Mouse (Mus musculus) CH12.LX (cell line): ENCODE measurements around the gene Wwtr1. TPM values are rescaled to one million over a fixed set of nuclear protein-coding genes. Genes with fewer than 3 reads are reported as not detected.

Source experiments
- DNase-seq: peaks from one replicate; pipeline ENCODE4 v3.0.0-alpha.2; 2013; ENCODE audit errors: extremely low read depth
- H3K27ac ChIP-seq: 2 replicates; pipeline ENCODE4 v1.5.1; 2012; ENCODE audit warnings: low read depth, mild to moderate bottlenecking, control low read depth, moderate library complexity; ENCODE audit not compliant: insufficient read depth
- H3K27me3 ChIP-seq: replicated peaks from 2 replicates; pipeline ENCODE3; 2012; ENCODE audit warnings: inconsistent platforms
- H3K36me3 ChIP-seq, 2 experiments: replicated peaks in 1 of 2; 2 replicates each; pipeline versions ENCODE3 to v1.6.1; 2012; ENCODE audit warnings: inconsistent platforms in 1 of 2, low read length in 1 of 2, mild to moderate bottlenecking in 1 of 2, mixed read lengths in 1 of 2, moderate library complexity in 1 of 2; ENCODE audit not compliant: control insufficient read depth in 1 of 2, insufficient read depth in 1 of 2
- H3K4me1 ChIP-seq, 2 experiments: 2 replicates each; pipeline ENCODE4 v1.6.1; 2012; ENCODE audit warnings: inconsistent platforms in 1 of 2, moderate library complexity in 1 of 2; ENCODE audit not compliant: insufficient read depth in 2 of 2, control insufficient read depth in 1 of 2
- H3K4me2 ChIP-seq: 2 replicates; pipeline ENCODE4 v1.6.1; 2012; ENCODE audit warnings: low read depth, mild to moderate bottlenecking, control low read depth; ENCODE audit not compliant: poor library complexity, insufficient read depth, severe bottlenecking
- H3K4me3 ChIP-seq, 3 experiments: fragments of 150-350 bp in 1 of 3; sonication (generic) in 1 of 3; replicated peaks in 1 of 3; 2 replicates each; pipeline versions ENCODE3 to v1.5.1; 2011 to 2012; ENCODE audit warnings: low read depth in 2 of 3, low read length in 2 of 3, mild to moderate bottlenecking in 2 of 3, moderate library complexity in 2 of 3, control low read depth in 1 of 3, improper control_type of control experiment in 1 of 3, inconsistent platforms in 1 of 3, mixed read lengths in 1 of 3; ENCODE audit not compliant: poor library complexity in 1 of 3
- H3K79me2 ChIP-seq: replicated peaks from 2 replicates; pipeline ENCODE4 v1.6.1; 2012; ENCODE audit warnings: mild to moderate bottlenecking, moderate library complexity; ENCODE audit not compliant: control insufficient read depth, poor library complexity, insufficient read depth, severe bottlenecking; ENCODE audit errors: extremely low read depth
- H3K9ac ChIP-seq: 2 replicates; pipeline ENCODE4 v1.6.1; 2012; ENCODE audit warnings: low read depth, mild to moderate bottlenecking, control low read depth, moderate library complexity; ENCODE audit not compliant: insufficient read depth
- H3K9me3 ChIP-seq: replicated peaks from 2 replicates; pipeline ENCODE3; 2012; ENCODE audit warnings: low read length, inconsistent platforms, mixed read lengths
- CHD1 ChIP-seq: IDR thresholded peaks from 2 replicates; pipeline ENCODE4 v1.6.1; 2012; ENCODE audit warnings: low read depth, low read length, improper control_type of control experiment, inconsistent platforms
- CHD2 ChIP-seq: IDR thresholded peaks from 2 replicates; pipeline ENCODE4 v1.6.1; 2011; ENCODE audit warnings: low read length, improper control_type of control experiment
- ETS1 ChIP-seq: conservative IDR thresholded peaks from 2 replicates; pipeline ENCODE4 v1.6.1; 2012; ENCODE audit warnings: low read depth, mild to moderate bottlenecking, inconsistent platforms, low read length, improper control_type of control experiment, moderate library complexity
- GABPA ChIP-seq: IDR thresholded peaks from 2 replicates; pipeline ENCODE4 v1.6.1; 2012; ENCODE audit warnings: low read depth, low read length, improper control_type of control experiment, inconsistent platforms; ENCODE audit not compliant: insufficient replicate concordance
- MAFK ChIP-seq: IDR thresholded peaks from 2 replicates; pipeline ENCODE4 v1.6.1; 2011; ENCODE audit warnings: low read length, improper control_type of control experiment; ENCODE audit not compliant: insufficient replicate concordance
- MAX ChIP-seq: IDR thresholded peaks from 2 replicates; pipeline ENCODE4 v1.6.1; 2011; ENCODE audit warnings: low read length, improper control_type of control experiment
- MEF2A ChIP-seq: IDR thresholded peaks from 2 replicates; pipeline ENCODE4 v1.6.1; 2014; ENCODE audit warnings: low read depth, mild to moderate bottlenecking, inconsistent platforms, low read length, improper control_type of control experiment, borderline replicate concordance
- MXI1 ChIP-seq: IDR thresholded peaks from 2 replicates; pipeline ENCODE4 v1.6.1; 2011; ENCODE audit warnings: mild to moderate bottlenecking, low read depth, low read length, improper control_type of control experiment
- NELFE ChIP-seq: IDR thresholded peaks from 2 replicates; pipeline ENCODE4 v1.6.1; 2011; ENCODE audit warnings: low read depth, low read length, improper control_type of control experiment
- PAX5 ChIP-seq: IDR thresholded peaks from 2 replicates; pipeline ENCODE4 v1.6.1; 2012; ENCODE audit warnings: low read length, inconsistent platforms, mixed read lengths
- RAD21 ChIP-seq: IDR thresholded peaks from 2 replicates; pipeline ENCODE4 v1.6.1; 2011; ENCODE audit warnings: low read depth, mild to moderate bottlenecking, low read length, improper control_type of control experiment, moderate library complexity
- RCOR1 ChIP-seq: conservative IDR thresholded peaks from 2 replicates; pipeline ENCODE4 v1.6.1; 2012; ENCODE audit warnings: low read depth, mild to moderate bottlenecking, inconsistent platforms, low read length, improper control_type of control experiment
- SMC3 ChIP-seq: IDR thresholded peaks from 2 replicates; pipeline ENCODE4 v1.6.1; 2011; ENCODE audit warnings: low read depth, low read length, improper control_type of control experiment
- TCF12 ChIP-seq: IDR thresholded peaks from 2 replicates; pipeline ENCODE4 v1.6.1; 2014; ENCODE audit warnings: low read depth, mild to moderate bottlenecking, inconsistent platforms, low read length, improper control_type of control experiment
- USF1 ChIP-seq: IDR thresholded peaks from 2 replicates; pipeline ENCODE4 v1.6.1; 2014; ENCODE audit warnings: low read depth, mild to moderate bottlenecking, inconsistent platforms, low read length, improper control_type of control experiment
- USF2 ChIP-seq: conservative IDR thresholded peaks from 2 replicates; pipeline ENCODE4 v1.6.1; 2011; ENCODE audit warnings: low read depth, low read length, improper control_type of control experiment
- ZKSCAN1 ChIP-seq: IDR thresholded peaks from 2 replicates; pipeline ENCODE4 v1.6.1; 2012; ENCODE audit warnings: low read depth, inconsistent platforms, low read length, improper control_type of control experiment, borderline replicate concordance
- dilution Hi-C: fragments of 300-500 bp; cut with MboI; formaldehyde crosslinking; loops from 2 replicates; pipeline ENCODE4 v1.14.3; 2020; ENCODE audit warnings: low sequenced_read_pairs; ENCODE audit not compliant: extremely low pct_unique_long_range_greater_than_20kb, extremely low pct_ligation_motif_present
- in situ Hi-C: fragments of 300-500 bp; cut with MboI; formaldehyde crosslinking; loops from 3 replicates; pipeline ENCODE4 v1.14.3; 2019; ENCODE audit warnings: low sequenced_read_pairs, low pct_ligation_motif_present, low pct_unique_long_range_greater_than_20kb, mixed read lengths
- polyA plus RNA-seq: library from polyadenylated mRNA; unstranded; fragments of >175 nt; gene quantifications from 2 replicates; pipeline ENCODE4 v1.2.1, GENCODE M21; 2012; ENCODE audit warnings: low read depth; ENCODE audit not compliant: insufficient read length
- total RNA-seq, 2 experiments: library from RNA; depleted of rRNA; stranded (reverse); fragments of 300-350 nt in 1 of 2; fragments of >200 nt in 1 of 2; gene quantifications; 2 replicates each; pipeline ENCODE4 v1.2.3; 2012 to 2014

Gene Wwtr1
- total and polyA plus RNA-seq, 3 experiments = 12.8 to 14.8 (median 13.5) TPM

DNA sequence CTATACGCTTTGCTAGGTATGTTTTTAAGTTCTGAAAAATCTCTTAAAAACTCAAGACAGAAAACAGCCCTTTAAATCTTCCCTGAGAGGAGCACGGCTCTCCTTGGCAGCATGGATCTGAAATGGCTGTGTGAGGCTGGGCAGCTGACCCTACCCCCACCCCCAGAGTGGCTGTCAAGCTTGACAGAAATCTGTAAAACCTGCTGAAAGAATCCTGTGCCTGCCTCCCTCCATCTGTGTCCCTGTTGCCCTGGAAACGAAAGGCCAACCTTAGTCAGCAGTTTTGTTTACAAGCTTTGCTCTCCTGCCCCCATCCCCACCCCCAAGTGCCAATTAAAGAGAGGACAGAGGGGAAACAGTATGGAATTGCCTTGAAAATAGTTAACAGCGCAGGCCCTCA, 103.3 kb downstream of the Wwtr1 start:
- Histone ChIP-seq H3K4me3 (no peak overlapping the region), H3K9me3 (no peaks in the 10 kb centered on the region), H3K27me3 (no peaks in the 10 kb centered on the region), H3K4me2 (no peak overlapping the region), H3K27ac (no peak overlapping the region), H3K36me3 (peaks cover 10 to 50% of the 10 kb centered on the region in 2 experiments), H3K79me2 (no peaks in the 10 kb centered on the region), H3K9ac (no peak overlapping the region), H3K4me1 (peaks cover 0 to 35% of the 10 kb centered on the region in 2 experiments; a peak in 2 of 4 replicates)
- in situ Hi-C loops (loop anchor here (5.0 to 25.0 kb wide), 2 partner anchors 105 to 340 kb away; partner anchors contain the start of gene Wwtr1), dilution Hi-C loops (no loop called here)
- no peak for TF ChIP-seq GABPA
- no peak for TF ChIP-seq ZKSCAN1
- no peak for TF ChIP-seq MEF2A
- TF ChIP-seq RCOR1 = no peak
- TF ChIP-seq ETS1 = no peak
- no peak for TF ChIP-seq CHD1
- no peak for TF ChIP-seq USF2
- TF ChIP-seq SMC3 = no peak
- TF ChIP-seq MAX = no peak
- TF ChIP-seq CHD2 = no peak
- no peak for TF ChIP-seq PAX5
- TF ChIP-seq USF1 = no peak
- TF ChIP-seq NELFE = no peak
- DNase-seq = peak; percentile 15

DNA sequence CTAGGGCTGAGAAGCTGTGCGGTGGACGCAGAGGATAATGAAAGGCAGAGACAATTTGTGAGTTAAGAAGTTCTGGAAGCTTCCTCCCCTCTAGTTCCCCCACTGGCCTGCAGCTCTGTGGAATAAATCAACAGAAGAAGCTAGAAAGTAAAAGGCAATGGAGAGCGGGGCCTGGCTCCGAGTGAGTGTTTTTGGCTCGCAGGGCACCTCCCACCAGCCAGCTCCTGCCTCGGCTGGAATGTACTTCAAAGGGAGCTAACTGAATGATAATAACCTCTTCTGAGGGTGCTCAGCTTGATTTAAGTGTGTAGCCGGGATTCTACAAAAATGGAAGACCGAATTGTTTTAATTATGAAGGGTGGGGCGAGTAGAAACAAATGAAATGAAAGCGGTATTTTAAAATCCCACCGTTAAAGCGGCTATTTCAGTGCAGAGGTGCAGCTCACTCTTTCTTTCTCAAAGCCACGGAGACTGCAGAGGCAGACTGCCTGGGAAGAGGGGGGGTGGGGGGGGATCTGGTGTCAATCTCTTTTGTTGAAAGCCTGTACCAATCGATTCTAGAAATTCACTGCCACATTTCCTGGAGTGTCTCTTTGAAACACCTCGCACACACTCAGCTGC, 104.6 kb downstream of the Wwtr1 start:
- no peak for DNase-seq
- Histone ChIP-seq H3K36me3 (peaks cover 0 to 43% of the 10 kb centered on the region in 2 experiments), H3K79me2 (no peaks in the 10 kb centered on the region), H3K9ac (no peak overlapping the region), H3K27me3 (no peaks in the 10 kb centered on the region), H3K4me1 (peaks cover 0 to 35% of the 10 kb centered on the region in 2 experiments; a peak in 2 of 4 replicates), H3K9me3 (no peaks in the 10 kb centered on the region), H3K4me2 (no peak overlapping the region), H3K4me3 (no peak overlapping the region), H3K27ac (no peak overlapping the region)
- in situ Hi-C loops (loop anchor here (5.0 to 25.0 kb wide), 2 partner anchors 106 to 341 kb away; partner anchors contain the start of gene Wwtr1), dilution Hi-C loops (no loop called here)
- TF ChIP-seq RAD21 = no peak
- no peak for TF ChIP-seq MXI1
- no peak for TF ChIP-seq PAX5
- no peak for TF ChIP-seq GABPA
- no peak for TF ChIP-seq MAFK
- no peak for TF ChIP-seq TCF12
- TF ChIP-seq ZKSCAN1 = no peak
